Mouse (Mus musculus) MEL (cell line): ENCODE results near the gene Plekhg1.

Source experiments
- CTCF ChIP-seq, 3 experiments: IDR thresholded peaks in 2 of 3; conservative IDR thresholded peaks in 1 of 3; 2 replicates each; pipeline ENCODE4 v1.5.1; 2011 to 2012; ENCODE audit warnings: low read length in 3 of 3, low read depth in 2 of 3, mild to moderate bottlenecking in 2 of 3, improper control_type of control experiment in 1 of 3, inconsistent platforms in 1 of 3, mixed read lengths in 1 of 3, moderate library complexity in 1 of 3; ENCODE audit not compliant: control insufficient read depth in 1 of 3, insufficient read depth in 1 of 3, poor library complexity in 1 of 3, severe bottlenecking in 1 of 3
- E2F4 ChIP-seq: IDR thresholded peaks from 2 replicates; pipeline ENCODE4 v1.6.1; 2011; ENCODE audit warnings: low read depth, low read length, improper control_type of control experiment, borderline replicate concordance
- EP300 ChIP-seq, 2 experiments: IDR thresholded peaks; 2 replicates each; pipeline ENCODE4 v1.6.1; 2011; ENCODE audit warnings: improper control_type of control experiment in 2 of 2, low read length in 2 of 2, low read depth in 1 of 2, mild to moderate bottlenecking in 1 of 2
- GABPA ChIP-seq: IDR thresholded peaks from 2 replicates; pipeline ENCODE4 v1.6.1; 2012; ENCODE audit warnings: low read depth, mild to moderate bottlenecking, inconsistent platforms, low read length, improper control_type of control experiment, moderate library complexity
- KAT2A ChIP-seq: conservative IDR thresholded peaks from 2 replicates; pipeline ENCODE4 v1.6.1; 2012; ENCODE audit warnings: low read depth, low read length, improper control_type of control experiment, inconsistent platforms
- MAFK ChIP-seq: IDR thresholded peaks from 2 replicates; pipeline ENCODE4 v1.6.1; 2011; ENCODE audit warnings: low read depth, mild to moderate bottlenecking, low read length, improper control_type of control experiment, borderline replicate concordance
- POLR2A ChIP-seq, 2 experiments: IDR thresholded peaks; 2 replicates each; pipeline ENCODE4 v1.6.1; 2011 to 2012; ENCODE audit warnings: low read length in 2 of 2, mild to moderate bottlenecking in 2 of 2, control low read depth in 1 of 2, improper control_type of control experiment in 1 of 2, low read depth in 1 of 2, moderate library complexity in 1 of 2; ENCODE audit not compliant: control insufficient read depth in 1 of 2, insufficient read depth in 1 of 2, poor library complexity in 1 of 2
- RAD21 ChIP-seq: IDR thresholded peaks from 2 replicates; pipeline ENCODE4 v1.6.1; 2011; ENCODE audit warnings: mild to moderate bottlenecking, low read depth, low read length, improper control_type of control experiment
- RCOR1 ChIP-seq: IDR thresholded peaks from 2 replicates; pipeline ENCODE4 v1.6.1; 2012; ENCODE audit warnings: low read depth, mild to moderate bottlenecking, inconsistent platforms, low read length, improper control_type of control experiment
- SIN3A ChIP-seq: IDR thresholded peaks from 2 replicates; pipeline ENCODE4 v1.6.1; 2012; ENCODE audit warnings: low read length, improper control_type of control experiment, inconsistent platforms
- ZC3H11A ChIP-seq: IDR thresholded peaks from 2 replicates; pipeline ENCODE4 v1.6.1; 2012; ENCODE audit warnings: low read depth, mild to moderate bottlenecking, inconsistent platforms, low read length, improper control_type of control experiment

GRCm38 (mm10) chr10:3969026-3969425 lies 228.9 kb downstream of the Plekhg1 start:
- TF ChIP-seq CTCF (IDR thresholded peaks at IDR 0.05 in 2 of 3, conservative IDR thresholded peaks at IDR 0.05 in 1 of 3; ENCODE audit: control insufficient read depth in 1 of 3, insufficient read depth in 1 of 3, low read depth in 2 of 3, low read length in 3 of 3, poor library complexity in 1 of 3, severe bottlenecking in 1 of 3) (no peak), POLR2A (IDR thresholded peaks at IDR 0.05; ENCODE audit: control insufficient read depth in 1 of 2, insufficient read depth in 1 of 2, low read depth in 1 of 2, low read length in 2 of 2, poor library complexity in 1 of 2) (no peak), KAT2A (no peak), ZC3H11A (no peak), EP300 (IDR thresholded peaks at IDR 0.05; ENCODE audit: low read depth in 1 of 2, low read length in 2 of 2) (no peak), E2F4 (no peak), GABPA (no peak), SIN3A (no peak), MAFK (no peak), RAD21 (no peak), RCOR1 (no peak)
